Mouse (Mus musculus) brain, embryonic 18.5 days (tissue): ENCODE data around the gene Lef1.

Experiments used
- DNase-seq: peaks from one replicate; pipeline ENCODE4 v3.0.0-alpha.2; 2012; ENCODE audit warnings: low read depth, low spot score

Gene Lef1

DNA sequence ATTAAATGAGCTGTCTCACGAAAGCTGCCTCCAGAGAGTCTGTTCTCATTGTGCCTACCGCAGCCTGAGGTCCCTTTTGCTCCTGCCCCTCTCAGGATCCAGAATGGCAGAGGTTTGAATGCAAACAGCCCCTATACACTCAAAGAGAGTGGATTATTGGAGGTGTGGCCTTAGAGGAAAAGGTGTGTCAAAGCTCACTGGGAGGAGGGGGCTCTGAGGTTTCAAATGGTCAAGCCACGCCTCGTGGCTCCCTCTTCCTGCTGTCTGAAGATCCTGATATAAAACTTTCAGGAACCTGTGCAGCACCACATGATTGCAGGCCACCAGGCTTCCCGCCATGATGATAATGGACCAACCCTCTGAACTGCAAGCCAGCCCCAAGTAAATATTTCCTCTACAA is 137.6 kb downstream of the Lef1 start:
- DNase-seq = no peak

- no peak for DNase-seq
Observed at GRCm38 (mm10) chr3:131248444-131248843, 138.2 kb downstream of the Lef1 start.

- no peak for DNase-seq
Observed at GRCm38 (mm10) chr3:131250283-131250682, 140.0 kb downstream of the Lef1 start.

- DNase-seq = no peak
Observed at GRCm38 (mm10) chr3:131250978-131251377, 140.7 kb downstream of the Lef1 start.

- no peak for DNase-seq
Observed at GRCm38 (mm10) chr3:131251601-131252000, 141.3 kb downstream of the Lef1 start.

DNA sequence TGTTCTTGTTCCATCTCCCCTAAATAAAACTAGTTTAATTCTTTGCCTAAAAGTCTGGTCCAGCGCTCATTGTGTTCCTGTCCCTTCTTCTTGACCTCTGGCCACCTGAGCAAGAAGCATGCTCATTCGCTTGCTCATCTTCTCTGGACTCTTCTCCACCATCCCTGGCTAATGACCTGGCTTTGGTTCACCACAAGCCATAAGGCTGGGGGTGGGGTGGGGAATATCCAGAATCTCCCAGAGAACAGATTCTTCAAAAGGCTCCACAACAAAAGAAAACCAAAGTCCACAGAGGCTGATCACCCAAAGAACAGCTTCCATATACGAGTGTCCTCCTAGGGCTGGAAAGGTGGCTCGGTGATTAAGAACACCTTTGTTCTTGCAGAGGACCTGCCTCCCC is 144.7 kb downstream of the Lef1 start:
- no peak for DNase-seq

DNA sequence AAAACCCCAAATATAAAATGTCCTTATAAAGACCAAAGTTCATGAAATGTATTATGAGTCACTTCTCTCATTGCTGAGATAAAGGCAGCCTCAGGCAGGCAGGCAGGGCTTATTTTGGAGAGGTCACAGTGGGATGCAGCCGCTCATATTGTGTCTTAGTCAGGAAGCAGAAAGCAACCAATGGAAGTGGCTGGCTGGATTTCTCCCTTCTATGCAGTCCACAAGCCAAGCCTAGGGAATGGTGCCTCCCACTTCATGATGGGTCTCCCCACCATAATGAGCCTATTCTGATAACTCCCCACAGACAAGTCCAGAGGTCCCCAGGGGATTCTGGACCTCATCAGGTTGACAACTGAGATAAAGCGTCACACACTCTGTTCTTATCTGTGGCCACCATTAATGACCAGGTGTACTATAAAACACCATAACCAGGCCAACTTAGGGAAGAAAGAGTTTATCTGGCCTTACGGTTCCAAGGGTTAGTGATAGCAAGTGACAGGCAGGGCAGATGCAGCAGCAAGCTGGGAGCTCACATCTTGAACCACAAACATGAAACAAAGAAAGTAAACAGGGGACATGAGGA is 145.2 kb downstream of the Lef1 start:
- no peak for DNase-seq

DNA sequence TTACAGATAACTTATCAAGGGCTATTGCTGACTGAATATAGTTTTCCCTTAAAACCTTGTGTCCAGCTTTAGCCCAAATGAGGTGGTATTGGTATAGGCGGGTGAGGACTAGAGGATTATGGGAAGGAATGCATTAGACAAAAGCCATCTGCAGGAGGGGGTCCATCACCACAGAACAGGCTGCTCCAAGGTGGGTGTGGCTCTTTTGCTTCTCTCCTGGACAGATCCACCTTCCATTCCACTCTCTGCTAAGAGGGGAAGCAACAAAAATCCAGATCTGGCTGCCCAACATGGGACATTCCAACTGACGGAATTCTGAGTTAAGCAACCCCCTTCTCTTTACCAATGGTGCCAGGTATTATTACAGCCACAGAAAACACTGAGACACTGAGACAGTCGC is 148.7 kb downstream of the Lef1 start:
- DNase-seq = no peak

DNA sequence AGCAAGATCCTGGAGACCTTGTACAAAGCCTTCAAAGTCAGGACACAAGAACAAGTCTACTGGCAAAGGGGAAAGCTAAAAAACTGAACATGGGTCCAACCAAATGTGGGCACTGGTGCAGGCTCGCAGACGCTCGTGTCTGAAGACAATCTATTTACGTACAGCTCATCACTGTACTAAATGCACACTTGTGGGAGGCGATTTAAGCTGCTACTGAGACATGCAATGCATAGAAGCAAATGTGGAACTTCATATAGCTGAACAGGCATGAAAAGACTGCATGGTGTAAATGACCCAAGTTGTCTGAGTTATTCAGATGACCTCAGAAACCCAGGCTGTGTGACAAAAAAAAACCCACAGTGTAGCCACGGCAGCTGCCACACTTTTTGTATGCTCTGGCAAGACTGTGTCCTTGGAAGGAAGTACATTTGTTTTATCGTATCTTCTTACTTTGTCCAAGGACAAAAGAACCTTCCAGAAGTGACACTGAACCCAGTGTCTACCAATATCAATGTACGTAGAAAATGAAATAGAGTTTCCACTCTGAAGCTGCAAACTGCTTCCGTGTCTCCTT is 149.2 kb downstream of the Lef1 start:
- DNase-seq = no peak

DNA sequence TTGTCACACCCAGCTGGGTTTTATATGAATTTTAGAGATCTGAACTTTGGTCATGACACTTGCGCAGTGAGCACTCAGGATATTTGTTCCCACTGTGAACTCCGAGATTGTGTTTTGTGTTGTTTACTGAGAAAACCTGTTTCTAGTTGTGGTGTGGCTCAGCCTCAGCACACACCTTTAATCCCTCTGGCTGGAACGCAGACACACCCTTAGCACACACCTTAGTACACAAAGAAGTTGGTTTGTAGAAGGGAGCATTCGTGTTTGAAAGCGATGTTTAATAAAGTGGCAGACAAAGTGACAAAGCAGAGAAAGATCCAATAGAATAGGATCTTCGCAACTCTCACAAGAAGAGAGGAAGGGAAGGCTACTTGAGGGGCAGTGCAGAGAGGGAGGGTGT is 150.1 kb downstream of the Lef1 start:
- DNase-seq = no peak

GRCm38 (mm10) chr3:131263766-131264486 is 153.7 kb downstream of the Lef1 start:
- DNase-seq = no peak

DNA sequence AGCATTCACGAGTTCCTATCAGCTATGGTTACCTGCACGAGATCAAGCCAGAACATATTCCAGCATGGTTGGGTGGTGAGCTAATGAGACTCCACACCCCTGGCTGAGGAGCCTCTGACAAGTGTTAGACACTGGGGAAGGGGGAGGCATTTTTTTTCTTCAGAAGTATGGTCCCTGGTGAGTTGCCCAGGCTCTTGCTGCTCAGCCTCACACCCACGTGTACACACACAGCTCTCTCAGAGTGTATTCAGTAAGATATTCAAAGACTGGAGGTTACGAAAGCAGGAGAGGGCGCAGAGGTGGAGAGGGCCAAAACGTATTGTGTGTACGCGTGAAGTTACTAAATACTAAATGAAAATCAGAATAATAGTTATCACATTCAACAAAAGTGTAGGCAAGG is 155.2 kb downstream of the Lef1 start:
- DNase-seq = no peak

DNA sequence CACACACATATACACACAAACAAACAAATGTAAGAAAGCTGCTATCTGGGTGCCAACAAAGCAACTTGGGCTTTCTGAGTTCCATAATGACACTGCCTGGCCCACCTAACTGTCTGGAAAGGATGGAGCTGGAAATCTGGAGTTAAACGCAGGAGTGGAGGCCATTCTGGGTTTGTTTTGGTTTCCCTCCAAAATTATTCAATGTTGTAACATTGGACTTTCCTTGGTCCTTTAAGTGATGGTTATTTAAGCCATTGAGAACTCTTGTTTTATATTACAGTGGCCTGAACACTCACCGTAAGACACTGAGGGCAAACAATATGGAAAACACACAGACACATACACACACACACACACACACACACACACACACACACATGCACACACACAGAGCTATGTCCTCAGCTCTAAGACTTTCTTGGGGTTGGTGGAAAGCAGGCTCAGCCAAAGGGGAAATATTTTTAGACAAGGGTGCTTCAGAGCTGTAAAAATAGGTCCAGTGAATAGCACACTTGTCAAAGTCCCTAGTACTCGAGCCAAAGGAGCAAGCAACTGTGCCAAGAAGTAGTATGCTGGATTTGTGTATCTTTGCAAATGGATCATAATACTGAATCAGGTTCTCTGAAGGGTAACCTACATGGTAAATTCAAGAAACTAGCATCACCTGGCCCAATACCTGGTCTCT is 156.2 kb downstream of the Lef1 start:
- no peak for DNase-seq

DNA sequence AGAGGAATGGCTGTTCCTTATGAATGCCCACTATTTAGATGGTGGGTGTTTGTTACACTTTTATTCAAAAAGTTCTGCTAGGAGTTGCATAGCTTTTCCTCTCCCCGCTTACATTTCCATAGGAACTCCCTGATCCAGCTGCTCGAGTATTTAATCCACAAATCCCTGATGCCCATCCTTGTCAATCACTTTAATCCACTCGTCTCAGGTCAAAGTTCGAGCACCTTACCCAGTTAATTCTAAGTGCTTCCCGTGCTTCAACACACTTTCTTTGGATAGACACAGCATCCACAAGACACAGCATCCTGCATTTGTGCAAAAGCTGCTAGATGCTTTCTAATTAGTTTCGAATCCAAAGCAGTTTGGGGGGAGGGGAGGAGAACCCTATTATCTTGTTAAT is 160.1 kb downstream of the Lef1 start:
- DNase-seq = no peak

DNA sequence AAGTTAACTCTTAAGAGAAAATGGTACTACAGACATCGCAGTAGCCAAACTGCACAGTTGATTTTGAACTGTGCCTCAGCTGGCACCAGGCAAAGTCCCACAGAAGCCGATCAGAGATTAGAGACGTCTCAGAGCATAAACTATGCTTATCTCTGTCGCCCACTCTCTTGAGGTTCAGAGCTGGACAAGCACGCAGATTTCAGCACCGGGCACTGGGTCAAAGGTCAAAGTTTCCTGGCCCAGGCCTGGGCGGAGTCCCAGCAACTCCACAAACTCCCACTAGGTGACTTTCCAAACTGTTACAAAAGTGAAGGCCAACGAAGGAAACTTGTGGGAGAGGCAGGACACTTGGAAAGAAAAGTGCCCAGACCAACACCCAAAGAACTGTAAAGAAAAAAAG is 160.9 kb downstream of the Lef1 start:
- DNase-seq = no peak

DNA sequence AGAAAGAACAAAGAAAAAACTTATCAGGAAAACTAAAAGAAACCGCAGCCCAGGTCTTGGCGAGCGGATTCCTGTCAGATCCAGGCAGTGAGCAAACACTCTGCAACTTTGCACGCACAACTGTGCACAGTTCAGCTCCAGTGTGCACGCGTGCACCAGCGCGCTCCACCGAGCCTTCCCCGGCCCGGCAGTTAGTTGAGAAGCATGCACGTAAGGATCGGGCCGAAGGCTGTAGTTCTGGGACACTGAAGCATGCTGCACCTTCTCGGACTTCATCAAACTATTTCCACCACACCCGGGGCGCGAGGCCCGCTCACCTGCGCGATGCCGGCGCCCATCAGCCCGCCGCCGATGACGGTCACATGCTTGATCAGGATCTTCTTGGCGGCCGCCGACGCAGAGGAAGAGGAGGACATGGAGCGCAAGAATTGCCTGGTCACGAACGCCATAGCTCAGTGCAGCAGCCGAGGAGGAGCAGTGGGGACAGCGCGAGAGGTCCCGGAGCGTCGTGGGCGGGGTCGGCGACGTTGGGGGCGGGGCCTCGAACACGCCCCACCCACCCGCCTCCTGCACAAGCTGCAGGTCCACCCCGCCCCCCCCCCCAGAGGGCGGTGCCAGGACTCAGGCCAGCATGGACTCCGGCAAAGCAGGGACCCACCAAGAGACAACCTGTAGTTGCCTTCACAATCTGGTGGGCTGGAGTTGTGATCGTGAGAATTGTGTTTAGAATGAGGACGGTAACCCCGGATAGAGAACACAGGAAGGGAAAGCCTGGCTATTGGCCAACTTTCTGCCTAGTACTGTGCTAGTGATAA is 161.5 kb downstream of the Lef1 start, which contains the start of gene Hadh:
Gene Hadh (minus strand): TSS at position 543 of the 815 bp plus-strand sequence.
- DNase-seq = peak; percentile 28

DNA sequence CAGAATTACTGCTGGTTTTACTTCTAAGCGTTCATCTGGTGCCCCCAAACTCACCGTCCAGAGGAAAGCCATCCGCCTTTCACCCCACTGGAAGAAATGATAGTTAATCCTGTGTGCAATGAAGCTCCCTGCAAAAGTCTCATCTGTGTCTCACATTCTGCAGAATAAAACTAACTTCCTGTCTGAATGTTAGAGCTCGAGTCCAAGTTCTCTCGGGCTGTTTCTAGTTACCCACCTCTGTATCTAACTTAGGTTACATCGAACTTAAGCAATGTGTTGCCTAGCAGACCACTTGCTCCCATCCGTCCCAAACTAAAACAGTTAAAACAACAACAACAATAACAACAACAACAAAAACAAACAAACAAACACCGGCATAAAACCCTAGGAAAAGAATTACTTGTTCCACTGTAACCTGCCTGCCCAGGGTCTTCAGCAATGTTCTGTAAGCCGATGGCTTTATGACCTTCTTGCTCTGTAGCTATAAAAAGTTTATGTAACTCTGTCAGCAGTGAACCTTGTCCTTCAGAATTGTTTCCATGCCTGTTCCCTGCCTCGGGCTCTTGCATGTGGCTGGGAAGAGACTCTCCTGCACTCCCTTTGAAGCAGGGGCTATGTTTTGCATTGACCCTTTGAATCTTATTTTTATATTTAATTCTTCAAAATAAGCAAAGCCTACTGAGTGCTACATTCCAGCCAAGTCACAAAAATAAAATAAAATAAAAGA is 162.3 kb downstream of the Lef1 start:
- no peak for DNase-seq
